Mouse (Mus musculus): ENCODE results near the gene Ildr2.

Gene Ildr2

GRCm38 (mm10) chr1:166253898-166254894 is at the start of gene Ildr2:
Ildr2 (plus strand) TSS chr1:166254139.
- DNase-seq (ENCODE audit: low read depth) = no peak

GRCm38 (mm10) chr1:166204171-166204570 is 49.8 kb upstream of the Ildr2 start:
- no peak for DNase-seq (ENCODE audit: low read depth)

- no peak for DNase-seq (ENCODE audit: low read depth)
Observed at GRCm38 (mm10) chr1:166205159-166205558, 48.8 kb upstream of the Ildr2 start.

GRCm38 (mm10) chr1:166209371-166209770 is 44.6 kb upstream of the Ildr2 start:
- no peak for DNase-seq (ENCODE audit: low read depth)

GRCm38 (mm10) chr1:166214181-166214580 is 39.8 kb upstream of the Ildr2 start:
- DNase-seq (ENCODE audit: low read depth) = no peak

- no peak for DNase-seq (ENCODE audit: low read depth)
Observed at GRCm38 (mm10) chr1:166238315-166238969, 15.5 kb upstream of the Ildr2 start, which contains the start of gene Mael. Mael (minus strand) TSS chr1:166238747.

GRCm38 (mm10) chr1:166244285-166244684 is 9.7 kb upstream of the Ildr2 start:
- no peak for DNase-seq (ENCODE audit: low read depth)

- DNase-seq (ENCODE audit: low read depth) = no peak
Observed at GRCm38 (mm10) chr1:166255091-166255490, 1.2 kb downstream of the Ildr2 start.

GRCm38 (mm10) chr1:166255651-166256050 is 1.7 kb downstream of the Ildr2 start:
- DNase-seq (ENCODE audit: low read depth) = no peak

GRCm38 (mm10) chr1:166256302-166256701 is 2.4 kb downstream of the Ildr2 start:
- DNase-seq (ENCODE audit: low read depth) = no peak

- DNase-seq (ENCODE audit: low read depth) = no peak
Observed at GRCm38 (mm10) chr1:166256898-166257297, 3.0 kb downstream of the Ildr2 start.

GRCm38 (mm10) chr1:166259526-166259925 is 5.6 kb downstream of the Ildr2 start:
- DNase-seq (ENCODE audit: low read depth) = no peak

- DNase-seq (ENCODE audit: low read depth) = no peak
Observed at GRCm38 (mm10) chr1:166266001-166266705, 12.2 kb downstream of the Ildr2 start.

GRCm38 (mm10) chr1:166266918-166267317 is 13.0 kb downstream of the Ildr2 start:
- DNase-seq (ENCODE audit: low read depth) = no peak

- no peak for DNase-seq (ENCODE audit: low read depth)
Observed at GRCm38 (mm10) chr1:166268218-166268617, 14.3 kb downstream of the Ildr2 start.

- no peak for DNase-seq (ENCODE audit: low read depth)
Observed at GRCm38 (mm10) chr1:166278786-166279185, 24.8 kb downstream of the Ildr2 start.

GRCm38 (mm10) chr1:166279580-166280206 is 25.8 kb downstream of the Ildr2 start:
- DNase-seq (ENCODE audit: low read depth) = no peak

- DNase-seq (ENCODE audit: low read depth) = no peak
Observed at GRCm38 (mm10) chr1:166280566-166280965, 26.6 kb downstream of the Ildr2 start.

- no peak for DNase-seq (ENCODE audit: low read depth)
Observed at GRCm38 (mm10) chr1:166281287-166281686, 27.3 kb downstream of the Ildr2 start.

GRCm38 (mm10) chr1:166281836-166282235 is 27.9 kb downstream of the Ildr2 start:
- no peak for DNase-seq (ENCODE audit: low read depth)

- DNase-seq (ENCODE audit: low read depth) = no peak
Observed at GRCm38 (mm10) chr1:166282597-166283210, 28.8 kb downstream of the Ildr2 start.

All from naive thymus-derived CD4-positive, alpha-beta T cell, adult 2 months (primary cell).